Mouse (Mus musculus): ENCODE results near the gene Rad51d. TPM values are rescaled to one million over a fixed set of nuclear protein-coding genes. Genes with fewer than 3 reads are reported as not detected.
"Not testable (repeated sequence)": the region's sequence is repeated elsewhere in the genome, so short reads cannot be mapped to it uniquely, and the experiment has no call there.

The Rad51d gene
- polyA plus RNA-seq (2015; fragmentation: Nextera tagmentation; extraction: Ambion mirVana): 13.6 and 14.8 TPM in 2 replicates

GRCm38 (mm10) chr11:82890342-82890762, at the start of gene Rad51d:
Rad51d (minus strand) TSS chr11:82890614.
- WGBS: under 1% methylated on average over 26 of the region's 26 CpGs
- peak; percentile 90 for ATAC-seq (ENCODE audit: insufficient read depth, low FRiP score, low read depth)
- H3K27me3 ChIP-seq (replicated peaks): 0 out of 2 replicates have a peak, but pooled peaks cover 3% of the 10 kb centered on the region
- peaks cover 15% of the 10 kb centered on the region for H3K4me1 ChIP-seq
- H3K36me3 ChIP-seq: no peaks in the 10 kb centered on the region
- H3K27ac ChIP-seq: peak within 1 kb of the TSS; percentile 70
- peak within 1 kb of the TSS; percentile 61 for H3K4me3 ChIP-seq (replicated peaks)
- peak within 1 kb of the TSS; percentile 85 for H3K4me2 ChIP-seq
- no peaks in the 10 kb centered on the region for H3K9me3 ChIP-seq
- H3K9ac ChIP-seq: peak within 1 kb of the TSS; percentile 62

DNA sequence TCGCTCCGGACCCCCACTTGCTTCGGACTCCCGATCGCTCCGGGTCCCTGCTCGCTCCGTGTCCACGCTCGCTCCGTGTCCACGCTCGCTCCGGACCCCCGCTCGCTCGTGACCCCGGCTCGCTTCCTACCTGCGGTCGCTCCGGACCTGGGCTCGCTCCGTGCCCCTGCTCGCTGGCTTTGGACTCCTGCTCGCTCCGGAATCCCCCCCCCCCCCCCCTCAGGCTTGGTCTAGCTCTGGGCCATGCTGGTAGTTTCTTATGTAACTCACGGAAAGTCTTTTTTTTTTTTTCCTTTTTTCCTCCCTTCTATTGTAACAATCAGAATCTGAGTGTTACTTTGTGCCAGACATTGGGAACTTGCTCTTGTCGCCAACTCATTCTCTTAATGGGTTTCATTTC, 42.8 kb upstream of the Rad51d start:
- H3K4me1 ChIP-seq: peaks cover 13% of the 10 kb centered on the region; the same call in 1 of the 2 replicates
- no peak overlapping the region for H3K27ac ChIP-seq
- WGBS: 2% methylated on average over 27 of the region's 29 CpGs
- peaks cover 51% of the 10 kb centered on the region for H3K27me3 ChIP-seq (replicated peaks)
- peak overlapping the region; percentile 48 for H3K4me3 ChIP-seq (replicated peaks)
- ATAC-seq (ENCODE audit: insufficient read depth, low FRiP score, low read depth): no peak
- no peak overlapping the region for H3K9ac ChIP-seq
- H3K4me2 ChIP-seq: peak overlapping the region; percentile 93
- no peaks in the 10 kb centered on the region for H3K36me3 ChIP-seq
- H3K9me3 ChIP-seq: no peaks in the 10 kb centered on the region

- H3K9ac ChIP-seq; H3K27ac ChIP-seq; ATAC-seq (ENCODE audit: insufficient read depth, low FRiP score, low read depth); H3K36me3 ChIP-seq; H3K9me3 ChIP-seq: not testable (repeated sequence)
- H3K27me3 ChIP-seq (replicated peaks): peaks cover 43% of the 10 kb centered on the region
- H3K4me2 ChIP-seq: peak overlapping the region; percentile 93
- WGBS: under 1% methylated on average over 115 of the region's 119 CpGs
- peaks cover 13% of the 10 kb centered on the region; the same call in 1 of the 2 replicates for H3K4me1 ChIP-seq
- H3K4me3 ChIP-seq (replicated peaks): peak overlapping the region; percentile 48
These were observed 41.4 kb upstream of the Rad51d start for GRCm38 (mm10) chr11:82931671-82932450.

- H3K9ac ChIP-seq; H3K36me3 ChIP-seq; H3K27ac ChIP-seq; ATAC-seq (ENCODE audit: insufficient read depth, low FRiP score, low read depth); H3K9me3 ChIP-seq: not testable (repeated sequence)
- peaks cover 36% of the 10 kb centered on the region for H3K27me3 ChIP-seq (replicated peaks)
- H3K4me3 ChIP-seq (replicated peaks): peak overlapping the region; percentile 48
- 1% methylated on average over 58 of the region's 63 CpGs for WGBS
- H3K4me1 ChIP-seq: peaks cover 13% of the 10 kb centered on the region; the same call in 1 of the 2 replicates
- H3K4me2 ChIP-seq: peak overlapping the region; percentile 93
These were observed 40.7 kb upstream of the Rad51d start for GRCm38 (mm10) chr11:82931161-82931560.

DNA sequence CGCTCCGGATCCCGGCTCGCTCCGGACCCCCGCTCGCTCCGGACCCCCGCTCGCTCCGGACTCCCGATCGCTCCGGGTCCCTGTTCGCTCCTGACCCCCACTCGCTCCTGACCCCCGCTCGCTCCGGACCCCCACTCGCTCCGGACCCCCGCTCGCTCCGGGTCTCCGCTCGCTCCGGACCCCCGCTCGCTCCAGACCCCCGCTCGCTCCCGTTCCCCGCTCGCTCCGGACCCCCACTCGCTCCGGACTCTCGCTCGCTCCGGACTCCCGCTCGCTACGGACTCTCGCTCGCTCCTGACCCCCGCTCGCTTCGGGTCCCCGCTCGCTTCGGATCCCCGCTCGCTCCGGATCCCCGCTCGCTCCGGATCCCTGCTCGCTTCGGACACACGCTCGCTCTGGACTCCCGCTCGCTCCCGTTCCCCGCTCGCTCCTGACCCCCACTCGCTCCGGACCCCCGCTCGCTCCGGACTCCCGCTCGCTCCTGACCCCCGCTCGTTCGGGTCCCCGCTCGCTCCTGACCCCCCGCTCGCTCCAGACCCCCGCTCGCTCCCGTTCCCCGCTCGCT, 40.1 kb upstream of the Rad51d start:
- H3K9ac ChIP-seq; H3K9me3 ChIP-seq; ATAC-seq (ENCODE audit: insufficient read depth, low FRiP score, low read depth); H3K36me3 ChIP-seq; H3K27ac ChIP-seq: not testable (repeated sequence)
- Histone ChIP-seq H3K4me3 (replicated peaks) (peak overlapping the region; percentile 48), H3K27me3 (replicated peaks) (peaks cover 36% of the 10 kb centered on the region), H3K4me2 (peak overlapping the region; percentile 93), H3K4me1 (peaks cover 13% of the 10 kb centered on the region; the same call in 1 of the 2 replicates)
- 2% methylated on average over 82 of the region's 85 CpGs for WGBS

- Histone ChIP-seq H3K9me3 (no peaks in the 10 kb centered on the region), H3K27me3 (replicated peaks) (peaks cover 35% of the 10 kb centered on the region), H3K36me3 (no peaks in the 10 kb centered on the region), H3K4me3 (replicated peaks) (no peak overlapping the region), H3K27ac (no peak overlapping the region), H3K9ac (no peak overlapping the region), H3K4me2 (no peak overlapping the region), H3K4me1 (peaks cover 13% of the 10 kb centered on the region; the same call in 1 of the 2 replicates)
- 50% methylated on average over 3 of the region's 3 CpGs for WGBS
- no peak for ATAC-seq (ENCODE audit: insufficient read depth, low FRiP score, low read depth)
These were observed 39.2 kb upstream of the Rad51d start for GRCm38 (mm10) chr11:82929633-82929950.

DNA sequence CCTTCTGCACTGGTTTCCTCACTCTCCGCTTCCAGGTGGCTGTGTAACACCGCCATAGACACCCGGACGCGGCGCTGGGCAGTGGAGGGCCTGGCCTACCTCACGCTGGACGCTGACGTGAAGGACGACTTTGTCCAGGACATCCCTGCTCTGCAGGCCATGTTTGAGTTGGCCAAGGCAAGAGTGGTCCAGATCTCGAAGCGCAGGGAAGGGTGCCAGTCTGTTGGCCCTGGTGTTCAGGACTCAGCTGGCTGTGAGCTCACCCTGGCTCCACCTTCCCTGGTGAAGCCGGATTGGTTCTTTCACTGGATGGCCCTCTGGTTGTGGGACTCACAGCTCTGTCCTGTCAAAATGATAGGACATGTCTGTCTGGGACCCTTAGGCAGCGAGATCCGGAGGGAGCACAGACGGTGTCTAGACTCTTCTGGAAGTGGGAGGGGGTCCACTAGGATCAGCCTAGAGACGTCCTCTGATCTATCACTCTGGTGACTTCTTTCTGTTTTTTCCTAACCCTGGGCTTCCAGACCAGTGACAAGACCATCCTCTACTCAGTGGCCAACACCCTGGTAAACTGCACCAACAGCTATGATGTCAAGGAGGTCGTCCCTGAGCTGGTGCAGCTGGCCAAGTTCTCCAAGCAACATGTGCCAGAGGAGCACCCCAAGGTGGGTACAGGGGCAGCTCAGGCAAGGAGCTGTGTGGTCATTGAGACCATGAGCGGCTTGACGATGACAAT, 38.7 kb upstream of the Rad51d start:
- no peak overlapping the region for H3K4me2 ChIP-seq
- 32% methylated on average over 20 of the region's 20 CpGs for WGBS
- H3K9me3 ChIP-seq: no peaks in the 10 kb centered on the region
- no peak overlapping the region for H3K9ac ChIP-seq
- no peaks in the 10 kb centered on the region for H3K36me3 ChIP-seq
- H3K27me3 ChIP-seq (replicated peaks): peaks cover 30% of the 10 kb centered on the region
- no peak overlapping the region for H3K4me3 ChIP-seq (replicated peaks)
- H3K4me1 ChIP-seq: peaks cover 13% of the 10 kb centered on the region; the same call in 1 of the 2 replicates
- no peak for ATAC-seq (ENCODE audit: insufficient read depth, low FRiP score, low read depth)
- H3K27ac ChIP-seq: no peak overlapping the region

DNA sequence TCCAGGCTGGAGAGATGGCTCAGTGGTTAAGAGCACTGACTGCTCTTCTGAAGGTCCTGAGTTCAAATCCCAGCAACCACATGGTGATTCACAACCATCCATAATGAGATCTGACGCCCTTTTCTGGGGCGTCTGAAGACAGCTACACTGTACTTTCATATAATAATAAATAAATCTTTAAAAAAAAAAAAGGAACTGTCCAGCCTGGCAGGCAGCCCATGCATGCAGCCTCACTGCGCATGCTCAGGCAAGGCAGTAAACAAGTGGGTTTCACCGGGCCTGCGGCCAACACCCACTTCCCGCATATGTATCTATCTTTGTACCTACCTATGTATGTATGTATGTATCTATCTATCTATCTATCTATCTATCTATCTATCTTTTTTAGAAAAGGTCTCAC, 33.5 kb upstream of the Rad51d start:
- not testable (repeated sequence) for H3K4me2 ChIP-seq; H3K4me3 ChIP-seq (replicated peaks); H3K27ac ChIP-seq; H3K9me3 ChIP-seq; H3K4me1 ChIP-seq; ATAC-seq (ENCODE audit: insufficient read depth, low FRiP score, low read depth); H3K9ac ChIP-seq; H3K36me3 ChIP-seq
- H3K27me3 ChIP-seq (replicated peaks): peaks cover 15% of the 10 kb centered on the region
- WGBS: 68% methylated on average over 6 of the region's 6 CpGs

GRCm38 (mm10) chr11:82921691-82922090, 31.3 kb upstream of the Rad51d start:
- no peaks in the 10 kb centered on the region for H3K9me3 ChIP-seq
- H3K4me2 ChIP-seq: no peak overlapping the region
- no peaks in the 10 kb centered on the region for H3K36me3 ChIP-seq
- H3K4me3 ChIP-seq (replicated peaks): no peak overlapping the region
- H3K27ac ChIP-seq: no peak overlapping the region
- no peak for ATAC-seq (ENCODE audit: insufficient read depth, low FRiP score, low read depth)
- no peak overlapping the region for H3K9ac ChIP-seq
- peaks cover 11% of the 10 kb centered on the region for H3K27me3 ChIP-seq (replicated peaks)
- no peaks in the 10 kb centered on the region for H3K4me1 ChIP-seq
- WGBS: 76% methylated on average over 4 of the region's 4 CpGs

- no peak overlapping the region for H3K9ac ChIP-seq
- H3K4me3 ChIP-seq (replicated peaks): no peak overlapping the region
- H3K27me3 ChIP-seq (replicated peaks): peaks cover 7% of the 10 kb centered on the region
- H3K9me3 ChIP-seq: no peaks in the 10 kb centered on the region
- H3K4me1 ChIP-seq: no peaks in the 10 kb centered on the region
- H3K4me2 ChIP-seq: no peak overlapping the region
- ATAC-seq (ENCODE audit: insufficient read depth, low FRiP score, low read depth): no peak
- H3K27ac ChIP-seq: no peak overlapping the region
- H3K36me3 ChIP-seq: no peaks in the 10 kb centered on the region
- 46% methylated on average over 10 of the region's 10 CpGs for WGBS
These were observed 30.4 kb upstream of the Rad51d start for GRCm38 (mm10) chr11:82920768-82921167.

DNA sequence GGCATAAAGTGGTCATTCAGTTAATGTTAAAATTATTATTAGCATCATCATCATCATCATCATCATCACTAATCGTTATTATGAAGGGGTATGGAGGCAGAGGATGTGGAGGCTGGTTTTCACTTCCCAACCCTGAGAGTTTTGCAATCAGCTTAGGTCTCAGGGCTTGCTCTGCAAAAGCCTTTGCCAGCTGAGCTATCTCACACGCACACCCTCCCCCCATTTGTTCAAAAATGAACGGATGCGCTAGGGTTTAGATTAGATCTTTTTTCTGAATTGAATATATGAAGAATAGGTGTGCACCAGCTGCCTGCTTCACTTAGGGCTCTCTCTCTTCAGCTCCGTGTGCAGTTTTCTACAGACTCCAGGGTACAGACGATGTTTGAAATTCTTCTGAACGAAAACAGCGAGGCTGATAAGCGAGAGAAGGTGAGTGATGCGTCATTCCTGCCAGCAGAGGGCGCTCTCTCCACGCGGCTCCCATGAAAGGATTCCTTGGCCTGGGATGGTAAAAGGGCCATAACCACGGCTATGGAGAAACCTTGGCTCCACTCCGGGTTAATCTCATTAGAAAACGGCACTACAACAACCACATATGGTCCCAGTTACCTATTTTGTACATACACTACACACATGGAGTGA, 24.4 kb upstream of the Rad51d start:
- H3K4me3 ChIP-seq (replicated peaks): no peak overlapping the region
- no peaks in the 10 kb centered on the region for H3K9me3 ChIP-seq
- peak overlapping the region; percentile 39; the same call in 1 of the 2 replicates for H3K4me2 ChIP-seq
- 8% methylated on average over 16 of the region's 16 CpGs for WGBS
- no peaks in the 10 kb centered on the region for H3K4me1 ChIP-seq
- H3K9ac ChIP-seq: no peak overlapping the region
- H3K27ac ChIP-seq: no peak overlapping the region
- ATAC-seq (ENCODE audit: insufficient read depth, low FRiP score, low read depth): peak; percentile 35; the same call in 1 of the 2 replicates
- H3K27me3 ChIP-seq (replicated peaks): no peaks in the 10 kb centered on the region; the same call in 1 of the 2 replicates
- H3K36me3 ChIP-seq: no peaks in the 10 kb centered on the region
